Mouse (Mus musculus) G1E-ER4 (cell line): ENCODE data around the gene Tsks. TPM values are rescaled to one million over a fixed set of nuclear protein-coding genes. Genes with fewer than 3 reads are reported as not detected.

Experiments
- GATA1 ChIP-seq: IDR thresholded peaks from one replicate; pipeline ENCODE4 v1.8.0; 2012; ENCODE audit warnings: low read length, inconsistent platforms
- polyA plus RNA-seq: library from polyadenylated mRNA; stranded (reverse); fragments of >175 nt; gene quantifications from 2 replicates; pipeline ENCODE4 v1.2.3, GENCODE M21; 2012

The Tsks gene
- polyA plus RNA-seq, 1 experiment, result 0.16 TPM

GRCm38 (mm10) chr7:44928570-44928969 is 14.4 kb upstream of the Tsks start:
- TF ChIP-seq GATA1, result peak; percentile 85

GRCm38 (mm10) chr7:44929204-44930151 is 13.5 kb upstream of the Tsks start, which contains the start of gene Ap2a1:
Gene Ap2a1, minus strand, starts transcription at chr7:44929496.
- no peak for TF ChIP-seq GATA1

GRCm38 (mm10) chr7:44938680-44939079 is 4.3 kb upstream of the Tsks start:
- no peak for TF ChIP-seq GATA1

- no peak for TF ChIP-seq GATA1
Measured at GRCm38 (mm10) chr7:44949922-44950321, 6.9 kb downstream of the Tsks start.

GRCm38 (mm10) chr7:44951960-44952359 is 9.0 kb downstream of the Tsks start:
- no peak for TF ChIP-seq GATA1

- TF ChIP-seq GATA1, result no peak
Measured at GRCm38 (mm10) chr7:44952611-44953306, 9.8 kb downstream of the Tsks start.

GRCm38 (mm10) chr7:44953561-44953960 is 10.6 kb downstream of the Tsks start:
- no peak for TF ChIP-seq GATA1

- no peak for TF ChIP-seq GATA1
Measured at GRCm38 (mm10) chr7:44954091-44954885, 11.3 kb downstream of the Tsks start.

- TF ChIP-seq GATA1, result no peak
Measured at GRCm38 (mm10) chr7:44955628-44956027, 12.6 kb downstream of the Tsks start.

GRCm38 (mm10) chr7:44956266-44956665 is 13.3 kb downstream of the Tsks start:
- no peak for TF ChIP-seq GATA1

GRCm38 (mm10) chr7:44957183-44957835 is 14.3 kb downstream of the Tsks start:
- TF ChIP-seq GATA1, result no peak

GRCm38 (mm10) chr7:44958208-44958607 is 15.2 kb downstream of the Tsks start:
- no peak for TF ChIP-seq GATA1

GRCm38 (mm10) chr7:44959281-44959680 is 16.3 kb downstream of the Tsks start:
- no peak for TF ChIP-seq GATA1

GRCm38 (mm10) chr7:44959874-44960511 is 17.0 kb downstream of the Tsks start:
- TF ChIP-seq GATA1, result no peak

GRCm38 (mm10) chr7:44960512-44960910 is 17.5 kb downstream of the Tsks start:
- no peak for TF ChIP-seq GATA1
